Mouse (Mus musculus) leukemia stem cell, adult 10-12 weeks (primary cell): ENCODE measurements around the gene Adamtsl4. TPM values are rescaled to one million over a fixed set of nuclear protein-coding genes. Genes with fewer than 3 reads are reported as not detected.

Source experiments
- polyA plus RNA-seq: library from polyadenylated mRNA; stranded (reverse); fragments of >175 nt; gene quantifications from 2 replicates; pipeline ENCODE4 v1.2.3, GENCODE M21; 2012; ENCODE audit warnings: low replicate concordance

Gene Adamtsl4
- polyA plus RNA-seq, result 1.8 and 2.4 TPM in 2 replicates

DNA sequence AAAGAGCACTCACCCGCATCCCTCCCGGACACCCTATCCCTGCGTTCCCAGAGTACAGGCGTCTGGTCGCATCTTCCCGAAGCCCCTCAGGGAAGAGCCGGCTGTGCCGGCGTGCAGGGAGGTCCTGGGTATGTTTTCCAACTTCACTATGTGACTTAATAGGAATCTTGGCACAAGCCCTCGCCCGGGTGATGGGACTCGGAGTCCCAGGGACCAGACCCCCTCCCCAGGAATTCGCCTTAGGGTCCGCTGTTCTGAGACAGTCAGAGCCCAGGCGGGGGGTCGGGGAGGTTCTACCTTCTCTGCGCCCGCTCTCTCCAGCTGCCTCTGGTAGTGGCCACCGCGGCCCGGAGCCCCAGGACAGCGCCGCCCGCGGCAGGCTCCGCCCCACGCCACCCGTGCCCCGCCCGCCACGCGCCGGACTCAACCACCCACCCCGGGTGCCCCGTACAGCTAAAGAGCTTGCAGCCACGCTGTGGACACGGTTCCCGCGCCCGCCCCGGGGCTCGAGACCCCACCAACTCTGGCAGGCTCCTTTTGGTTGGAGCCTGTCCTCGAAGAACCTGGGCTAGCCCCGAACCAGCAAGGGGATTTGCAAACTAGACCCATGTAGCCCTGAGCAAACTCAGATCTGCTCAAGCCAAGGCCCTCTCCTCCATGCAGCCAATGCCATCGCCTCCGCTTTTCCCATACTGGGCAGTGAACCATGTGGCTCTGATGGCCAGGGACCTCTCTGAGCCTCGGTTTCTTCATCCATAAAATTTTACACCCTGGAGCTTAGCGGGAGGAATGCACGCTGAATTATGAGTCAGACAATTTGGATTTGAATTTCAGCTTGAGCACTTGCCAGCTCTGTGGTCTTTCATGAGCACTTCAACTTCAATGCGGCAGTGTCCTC lies at the start of gene Adamtsl4:
Gene Adamtsl4, minus strand, starts transcription at position 394 of the 898 bp plus-strand sequence.

DNA sequence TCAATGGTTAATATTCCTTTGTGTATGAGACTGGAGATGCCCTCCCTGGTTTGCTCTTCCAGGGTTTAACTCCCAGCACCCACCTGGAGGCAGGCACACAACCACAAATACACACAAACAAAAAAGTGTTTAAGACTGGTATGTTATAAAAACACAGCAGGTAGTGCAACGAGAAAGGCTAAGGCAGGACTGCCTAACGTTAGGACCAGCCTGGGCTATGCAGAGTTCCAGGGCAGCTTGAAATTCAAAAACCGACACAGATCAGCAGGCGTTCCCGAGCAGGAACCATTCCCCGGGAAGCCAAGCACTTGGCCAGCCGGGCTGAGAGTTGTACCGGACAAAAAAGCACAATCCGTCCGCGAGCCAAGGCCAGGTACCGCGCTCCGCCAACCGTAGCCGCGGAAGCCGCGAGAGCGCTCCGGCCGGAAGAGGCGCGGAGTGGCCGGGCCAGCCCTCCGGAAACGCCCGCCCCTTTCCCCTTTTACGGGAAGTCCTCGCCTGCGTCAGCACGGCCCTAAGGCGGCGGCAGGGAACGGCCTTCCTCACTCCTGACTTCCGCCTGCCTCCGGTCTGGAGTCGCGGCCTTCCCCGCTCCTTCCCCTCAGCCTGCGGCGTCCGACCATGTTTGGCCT lies 29.4 kb downstream of the Adamtsl4 start, which contains the start of gene Mcl1:
Gene Mcl1, plus strand, starts transcription at position 553 of the 632 bp plus-strand sequence.

Other genes starting within 250 kb of the Adamtsl4 start
- 0.16 TPM in 1 of 2 replicates, not detected in the other for gene Ctsk, start 188.7 kb downstream of the Adamtsl4 start, polyA plus RNA-seq
- gene Ctss, start 161.1 kb downstream of the Adamtsl4 start, polyA plus RNA-seq, result 2.2 and 2.7 TPM in 2 replicates
- gene Hormad1, start 128.2 kb downstream of the Adamtsl4 start, polyA plus RNA-seq, result not detected in 2 replicates
- 0.42 and 2.9 TPM in 2 replicates for gene Golph3l, start 99.0 kb downstream of the Adamtsl4 start, polyA plus RNA-seq
- 18.6 and 25.3 TPM in 2 replicates for gene Ensa, start 62.9 kb downstream of the Adamtsl4 start, polyA plus RNA-seq
- 285 and 586 TPM in 2 replicates for gene Mcl1, start 29.1 kb downstream of the Adamtsl4 start, polyA plus RNA-seq
- 13.4 and 20.4 TPM in 2 replicates for gene Ecm1, start 51.7 kb upstream of the Adamtsl4 start, polyA plus RNA-seq
- gene Tars2, start 72.3 kb upstream of the Adamtsl4 start, polyA plus RNA-seq, result 5.1 and 23.2 TPM in 2 replicates
- 4.0 and 10.0 TPM in 2 replicates for gene Rprd2, start 130.9 kb upstream of the Adamtsl4 start, polyA plus RNA-seq
- gene Prpf3, start 168.0 kb upstream of the Adamtsl4 start, polyA plus RNA-seq, result 4.5 and 12.9 TPM in 2 replicates
- 5.5 and 129 TPM in 2 replicates for gene Mrps21, start 183.6 kb upstream of the Adamtsl4 start, polyA plus RNA-seq
- 1.7 and 2.3 TPM in 2 replicates for gene Ciart, start 194.3 kb upstream of the Adamtsl4 start, polyA plus RNA-seq
- 0.88 TPM in 1 of 2 replicates, not detected in the other for gene BC028528, start 204.1 kb upstream of the Adamtsl4 start, polyA plus RNA-seq
- gene Aph1a, start 206.1 kb upstream of the Adamtsl4 start, polyA plus RNA-seq, result 74.2 and 153 TPM in 2 replicates
- gene Car14, start 216.8 kb upstream of the Adamtsl4 start, polyA plus RNA-seq, result not detected in 2 replicates
- 47.1 and 116 TPM in 2 replicates for gene Anp32e, start 241.3 kb upstream of the Adamtsl4 start, polyA plus RNA-seq